Mouse (Mus musculus): ENCODE data around the gene Irs1.

- TF ChIP-seq POLR2A (IDR thresholded peaks at IDR 0.05; ENCODE audit: insufficient read depth, low read depth, low read length) (no peak), EP300 (IDR thresholded peaks at IDR 0.05; ENCODE audit: insufficient read depth, low read depth, low read length) (no peak)
Observed at GRCm38 (mm10) chr1:82261638-82262037, 29.6 kb downstream of the Irs1 start.
